Mouse (Mus musculus) left cerebral cortex, postnatal 10 days (tissue): ENCODE measurements at regions not wholly inside any gene's neighbourhood (a gene's known extent, or its start where the extent isn't known, plus 50 kb on each side); places are given as distances from the start of the nearest gene placed in this dataset.

Experiments used
- DNase-seq, 2 experiments: peaks; one replicate each; pipeline ENCODE4 v3.0.0; 2021 to 2022; ENCODE audit warnings: low spot score in 2 of 2, mixed read lengths in 1 of 2; ENCODE audit errors: extremely low spot score in 1 of 2
- intact Hi-C: fragments of 180-260 bp; cut with DNase I; formaldehyde crosslinking; loops from one replicate; pipeline ENCODE4 v1.15.1; 2025

GRCm38 (mm10) chr4:12647732-12648131 is 475.9 kb upstream of the Fam92a start:
- intact Hi-C loops = no loop called here

GRCm38 (mm10) chr4:12642525-12642928 is 470.7 kb upstream of the Fam92a start:
- no peak for DNase-seq
- intact Hi-C loops = no loop called here

More at GRCm38 (mm10) chr4:12647732-12648131, 475.9 kb upstream of the Fam92a start:
- DNase-seq = no peak

DNA sequence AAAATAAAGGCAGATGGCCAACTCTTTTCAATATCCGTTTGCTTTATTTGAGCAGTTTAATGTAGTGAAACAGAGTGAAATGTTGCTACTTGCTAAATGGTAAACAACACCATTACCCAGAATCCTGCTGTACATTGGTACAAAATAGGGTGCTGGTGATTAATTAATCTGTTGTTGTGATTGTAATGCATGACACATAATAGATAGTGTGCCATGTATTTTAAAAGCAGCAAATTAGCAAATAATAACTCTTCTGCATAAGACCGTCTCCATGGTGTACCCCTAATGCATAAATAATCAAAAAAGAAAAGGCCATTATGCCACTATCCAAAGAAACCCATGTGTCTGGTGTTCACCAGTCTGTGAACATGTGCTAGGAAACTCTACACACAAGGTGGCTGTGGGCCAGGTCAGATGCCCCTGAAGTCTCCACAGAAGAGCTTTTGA is 457.6 kb upstream of the Fam92a start:
- intact Hi-C loops = no loop called here

DNA sequence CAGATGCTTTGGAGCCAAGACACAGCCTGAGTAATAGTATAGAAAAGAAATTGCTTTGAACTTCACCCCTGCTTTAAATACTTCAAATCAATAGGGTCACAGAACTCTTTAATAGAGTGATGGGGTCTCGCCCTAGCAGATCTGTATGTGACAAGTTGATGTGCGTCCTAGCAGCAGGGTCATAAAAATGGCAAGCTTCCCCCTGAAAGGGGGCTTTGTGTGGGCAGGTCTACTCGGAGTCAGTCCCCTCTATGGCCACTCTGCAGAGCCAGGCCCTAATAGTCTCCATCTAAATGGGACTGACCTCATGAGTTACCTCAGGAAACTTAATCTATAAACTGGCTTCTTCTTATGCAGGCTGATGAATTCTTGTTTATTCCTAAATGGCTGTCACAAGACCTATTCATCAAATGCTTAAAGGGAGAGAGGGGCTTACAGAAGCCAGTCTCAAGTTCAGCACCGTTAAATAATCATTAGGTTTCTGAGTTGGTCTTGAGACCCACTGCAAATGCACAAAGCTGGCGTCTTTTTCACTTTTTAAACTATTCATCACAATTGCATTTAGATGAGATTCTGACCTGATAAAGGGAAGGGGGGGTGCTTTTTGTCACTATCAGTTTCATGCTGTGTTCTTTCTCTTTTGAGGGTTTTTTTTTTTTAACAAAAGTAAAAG is 457.0 kb upstream of the Fam92a start:
- intact Hi-C loops = no loop called here

More for the DNA sequence above, 457.6 kb upstream of the Fam92a start:
- DNase-seq = no peak

GRCm38 (mm10) chr4:12627158-12627871 is 455.5 kb upstream of the Fam92a start:
- intact Hi-C loops = no loop called here
- DNase-seq = no peak

More for the DNA sequence above, 457.0 kb upstream of the Fam92a start:
- no peak for DNase-seq

- no peak for DNase-seq
- intact Hi-C loops = no loop called here
Measured at GRCm38 (mm10) chr4:12620756-12621270, 449.0 kb upstream of the Fam92a start.

- no peak for DNase-seq
- intact Hi-C loops = no loop called here
Measured at GRCm38 (mm10) chr4:12620059-12620755, 448.4 kb upstream of the Fam92a start.

DNA sequence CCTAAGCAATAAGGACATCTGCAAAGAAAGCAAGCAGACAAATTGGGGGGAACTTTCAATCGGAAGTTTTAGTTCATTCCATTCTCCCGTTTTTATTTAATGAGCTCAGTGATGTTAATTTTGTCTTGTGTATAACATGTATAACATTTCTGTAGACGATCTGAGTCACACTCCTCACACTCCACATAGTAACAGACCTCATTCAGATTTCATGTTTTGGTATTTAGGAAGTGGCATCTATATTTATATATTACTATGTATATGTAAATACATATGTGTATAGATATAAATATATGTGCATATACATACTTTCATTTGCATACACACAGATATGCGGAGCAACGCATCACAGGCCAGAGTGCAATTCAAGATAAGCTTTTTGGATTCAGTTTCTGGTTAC is 444.9 kb upstream of the Fam92a start:
- intact Hi-C loops = no loop called here

GRCm38 (mm10) chr4:12611511-12611910 is 439.7 kb upstream of the Fam92a start:
- intact Hi-C loops = no loop called here

More for the DNA sequence above, 444.9 kb upstream of the Fam92a start:
- no peak for DNase-seq

DNA sequence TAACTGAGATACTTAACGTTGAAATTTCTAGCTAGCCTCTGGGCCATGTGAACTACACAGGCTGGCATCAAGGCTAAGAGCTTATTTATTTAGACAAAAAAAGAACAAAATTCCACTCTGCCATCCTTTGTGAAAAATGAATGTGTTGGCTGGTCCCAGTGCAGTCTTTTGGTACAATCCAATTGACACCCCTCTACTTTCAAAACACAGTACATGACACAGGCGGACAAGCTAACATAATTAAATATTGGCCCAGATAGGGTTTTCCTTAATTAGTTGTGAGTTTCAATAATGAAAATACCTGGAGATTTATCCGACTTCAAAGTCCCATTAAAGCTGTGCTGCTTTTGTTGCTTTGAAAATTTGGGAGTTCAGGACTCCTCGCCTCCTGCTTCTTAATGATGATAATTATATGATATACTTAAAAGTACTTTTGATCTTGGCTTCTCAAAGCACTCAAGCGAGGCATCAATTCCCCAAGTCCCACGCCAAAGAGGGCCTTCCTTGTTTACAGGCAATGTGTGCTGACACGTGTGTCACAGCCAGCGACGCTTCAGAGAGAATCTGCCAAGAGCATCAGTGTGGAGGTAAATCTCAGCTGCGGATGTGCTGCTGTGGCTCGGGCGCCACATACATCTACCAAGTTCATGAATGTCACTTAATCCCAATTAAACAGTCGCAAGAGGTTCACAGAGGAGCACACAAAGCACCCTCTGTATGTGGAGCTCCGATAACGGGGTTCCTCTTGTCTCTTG is 429.5 kb upstream of the Fam92a start:
- intact Hi-C loops = no loop called here
- no peak for DNase-seq

More at GRCm38 (mm10) chr4:12611511-12611910, 439.7 kb upstream of the Fam92a start:
- DNase-seq = no peak

- DNase-seq = peak in 1 of 2 experiments; percentile 19
Measured at GRCm38 (mm10) chr4:12595801-12596515, 424.1 kb upstream of the Fam92a start.

DNA sequence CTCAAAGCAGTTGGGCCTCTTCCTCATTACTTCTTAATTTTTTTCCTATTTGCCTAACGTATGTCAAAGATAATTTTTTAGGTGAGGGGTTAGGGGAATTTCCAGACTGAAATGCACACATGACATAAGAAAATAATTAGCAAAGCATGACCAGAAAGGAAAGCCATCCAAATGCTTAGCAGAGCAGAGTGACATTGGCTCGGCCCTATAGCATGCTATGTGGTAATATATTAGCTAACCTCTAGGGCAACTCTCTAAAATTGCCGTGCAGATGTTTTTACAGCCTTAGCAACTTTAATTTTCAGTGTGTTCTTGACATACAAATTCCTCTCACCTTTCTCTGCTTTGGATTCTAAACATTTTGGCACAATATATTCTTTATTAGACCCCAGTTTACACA is 421.2 kb upstream of the Fam92a start:
- no peak for DNase-seq
- intact Hi-C loops = no loop called here

More at GRCm38 (mm10) chr4:12595801-12596515, 424.1 kb upstream of the Fam92a start:
- intact Hi-C loops = no loop called here

GRCm38 (mm10) chr4:12578102-12578501 is 406.3 kb upstream of the Fam92a start:
- no peak for DNase-seq
- intact Hi-C loops = no loop called here

DNA sequence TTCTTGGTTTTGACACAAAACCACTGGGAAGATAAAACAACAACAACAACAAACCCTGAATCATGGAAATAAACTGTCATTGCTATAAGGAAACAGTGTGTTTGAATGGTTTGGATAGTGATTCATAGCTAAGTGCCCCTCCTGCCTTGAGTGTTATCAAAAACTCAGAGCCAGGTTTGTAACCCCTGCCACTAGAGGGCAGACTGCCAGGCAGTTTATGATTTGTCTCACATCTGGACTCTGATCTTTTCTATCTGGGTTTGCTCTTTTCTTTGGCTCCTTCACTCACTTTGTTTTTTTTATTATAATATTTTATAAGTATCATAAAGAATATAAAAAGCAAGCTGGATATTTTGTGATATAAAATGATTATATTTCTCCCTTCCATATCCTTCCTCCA is 400.1 kb upstream of the Fam92a start:
- DNase-seq = peak in 1 of 2 experiments; percentile 26
- intact Hi-C loops = no loop called here

DNA sequence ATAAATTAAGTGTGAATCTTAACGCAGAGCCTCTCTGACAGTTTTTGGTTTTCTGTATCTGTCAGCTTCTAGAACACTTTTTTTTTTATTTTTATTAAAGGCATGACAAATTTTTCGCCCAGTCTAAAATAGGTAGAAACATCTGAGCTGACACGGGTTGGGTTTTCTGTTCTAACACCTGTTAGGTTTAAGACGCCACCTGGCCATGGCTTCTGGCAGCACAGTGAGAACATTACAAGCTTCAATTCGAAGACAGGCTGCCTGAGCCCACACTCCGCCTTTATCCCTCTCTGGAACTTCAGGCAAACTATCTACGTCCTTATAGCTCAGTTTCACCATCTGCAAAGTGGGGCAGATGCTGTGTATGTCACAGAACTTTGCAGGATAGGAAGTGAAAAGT is 398.9 kb upstream of the Fam92a start:
- no peak for DNase-seq
- intact Hi-C loops = no loop called here

DNA sequence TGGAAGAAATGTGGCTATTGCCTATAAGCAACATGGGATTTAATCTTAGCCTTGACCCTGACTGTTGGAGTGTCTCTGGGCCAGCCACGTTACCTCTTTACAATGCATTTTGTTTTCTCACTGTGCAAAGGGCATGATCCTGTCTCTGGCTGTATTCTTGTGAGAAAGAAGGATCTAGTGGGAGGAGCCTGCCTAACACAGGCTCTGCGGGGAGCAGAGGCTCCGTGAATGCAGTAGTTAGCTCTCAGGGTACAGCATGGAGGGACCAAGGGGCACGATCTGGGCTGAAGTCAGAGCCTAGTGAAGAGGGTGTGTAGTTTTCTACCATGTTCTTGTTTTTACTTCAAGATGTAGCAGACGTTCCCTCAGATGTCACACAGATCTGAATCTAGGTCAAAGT is 395.8 kb upstream of the Fam92a start:
- DNase-seq = no peak
- intact Hi-C loops = no loop called here

GRCm38 (mm10) chr4:12563016-12563415 is 391.2 kb upstream of the Fam92a start:
- DNase-seq = no peak
- intact Hi-C loops = no loop called here

- intact Hi-C loops = no loop called here
- no peak for DNase-seq
Measured at GRCm38 (mm10) chr4:12560546-12560945, 388.7 kb upstream of the Fam92a start.
